ENCODE assay signal across 8 mouse cellular contexts in genomic region chr17:28294449-28295333, GRCm38 (mm10). TPM values are rescaled to one million over a fixed set of nuclear protein-coding genes. Genes with fewer than 3 reads are reported as not detected.
DNase-seq lines count a peak whose midpoint lies in the region; ATAC-seq and TF ChIP-seq lines count a peak whose summit lies in the region.

No protein-coding gene starts in this region.

- no peak overlapping the region for H3K4me2 ChIP-seq in heart, embryonic 11.5 days
- H3K4me2 ChIP-seq in lung, postnatal 0 days (replicated peaks; ENCODE audit: low read depth, low read length), result no peak overlapping the region
- no peak overlapping the region for H3K4me2 ChIP-seq in hindbrain, embryonic 15.5 days
- H3K4me2 ChIP-seq in neural tube, embryonic 14.5 days (ENCODE audit: low read depth, low read length), result no peak overlapping the region

- no peak overlapping the region for H3K27ac ChIP-seq in heart, embryonic 11.5 days (ENCODE audit: low read depth, low read length)
- H3K27ac ChIP-seq in lung, postnatal 0 days (ENCODE audit: low read length), result no peak overlapping the region
- H3K27ac ChIP-seq in hindbrain, embryonic 15.5 days (replicated peaks), result no peak overlapping the region; the same call in 1 of the 2 replicates
- H3K27ac ChIP-seq in neural tube, embryonic 14.5 days (ENCODE audit: low read depth, low read length), result peak overlapping the region; percentile 49

- H3K9me3 ChIP-seq in heart, embryonic 11.5 days (replicated peaks; ENCODE audit: control insufficient read depth, low read length), result no peaks in the 10 kb centered on the region
- no peaks in the 10 kb centered on the region for H3K9me3 ChIP-seq in lung, postnatal 0 days (ENCODE audit: low read length)
- no peaks in the 10 kb centered on the region for H3K9me3 ChIP-seq in hindbrain, embryonic 15.5 days
- no peaks in the 10 kb centered on the region for H3K9me3 ChIP-seq in neural tube, embryonic 14.5 days (ENCODE audit: control insufficient read depth, low read length)

- peak overlapping the region; percentile 16; the same call in 1 of the 2 replicates for H3K9ac ChIP-seq in heart, embryonic 11.5 days (ENCODE audit: low read depth, low read length)
- H3K9ac ChIP-seq in lung, postnatal 0 days (replicated peaks; ENCODE audit: low read depth), result no peak overlapping the region
- H3K9ac ChIP-seq in hindbrain, embryonic 15.5 days, result 0 out of 2 replicates have a peak overlapping the region, but pooled peaks have one; percentile 14
- H3K9ac ChIP-seq in neural tube, embryonic 14.5 days (replicated peaks; ENCODE audit: low read depth, low read length), result peak overlapping the region; percentile 25; the same call in 1 of the 2 replicates

- TF ChIP-seq CTCF in lung, postnatal 0 days (IDR thresholded peaks at IDR 0.05), result no peak

- TF ChIP-seq EP300 in lung, postnatal 0 days (IDR thresholded peaks at IDR 0.05), result no peak

- no peaks in the 10 kb centered on the region for H3K27me3 ChIP-seq in heart, embryonic 11.5 days (ENCODE audit: control insufficient read depth, insufficient read depth, low read length)
- H3K27me3 ChIP-seq in lung, postnatal 0 days (replicated peaks; ENCODE audit: insufficient read depth, low read length), result no peaks in the 10 kb centered on the region
- no peaks in the 10 kb centered on the region for H3K27me3 ChIP-seq in hindbrain, embryonic 15.5 days
- no peaks in the 10 kb centered on the region for H3K27me3 ChIP-seq in neural tube, embryonic 14.5 days (ENCODE audit: control insufficient read depth, insufficient read depth, low read length)

- ATAC-seq in heart, embryonic 11.5 days (replicated peaks; ENCODE audit: insufficient number of reproducible peaks, low FRiP score, low TSS enrichment), result no peak
- peak; percentile 27; the same call in 1 of the 2 replicates for ATAC-seq in lung, postnatal 0 days
- ATAC-seq in hindbrain, embryonic 15.5 days (ENCODE audit: low FRiP score, low read depth), result no peak
- peak; percentile 54; the same call in 1 of the 2 replicates for ATAC-seq in neural tube, embryonic 14.5 days (ENCODE audit: low read depth)
- ATAC-seq in megakaryocyte-erythroid progenitor cell, adult 5-6 weeks (replicated peaks; ENCODE audit: low FRiP score, low TSS enrichment, poor library complexity, severe bottlenecking), result no peak; the same call in 1 of the 2 replicates

- H3K4me3 ChIP-seq in heart, embryonic 11.5 days (ENCODE audit: low read depth, low read length), result no peak overlapping the region
- no peak overlapping the region for H3K4me3 ChIP-seq in lung, postnatal 0 days (ENCODE audit: low read depth, low read length)
- no peak overlapping the region for H3K4me3 ChIP-seq in hindbrain, embryonic 15.5 days
- H3K4me3 ChIP-seq in neural tube, embryonic 14.5 days (ENCODE audit: low read depth, low read length), result no peak overlapping the region

- intact Hi-C loops in heart, postnatal 25 days (cut with DNase I), result no loop called here

- peaks cover 4% of the 10 kb centered on the region; the same call in 1 of the 2 replicates for H3K4me1 ChIP-seq in heart, embryonic 11.5 days (ENCODE audit: control insufficient read depth, insufficient read depth, low read length)
- no peaks in the 10 kb centered on the region for H3K4me1 ChIP-seq in lung, postnatal 0 days (ENCODE audit: insufficient read depth, low read depth, low read length)
- H3K4me1 ChIP-seq in hindbrain, embryonic 15.5 days (replicated peaks), result peaks cover 8% of the 10 kb centered on the region; the same call in 1 of the 2 replicates
- 0 out of 2 replicates have a peak, but pooled peaks cover 6% of the 10 kb centered on the region for H3K4me1 ChIP-seq in neural tube, embryonic 14.5 days (ENCODE audit: control insufficient read depth, insufficient read depth, low read length)

- DNase-seq in heart, postnatal 25 days (ENCODE audit: low spot score), result no peak
- DNase-seq in lung, postnatal 0 days (ENCODE audit: low spot score), result peak; percentile 36
- no peak for DNase-seq in lung, postnatal 14 days
- DNase-seq in kidney, postnatal 14 days, result no peak

- 72% methylated on average over 17 of the region's 17 CpGs for WGBS in heart, embryonic 11.5 days (ENCODE audit: insufficient replicate concordance)
- WGBS in lung, postnatal 0 days, result 59% methylated on average over 17 of the region's 17 CpGs
- WGBS in hindbrain, embryonic 15.5 days, result 55% methylated on average over 17 of the region's 17 CpGs
- WGBS in neural tube, embryonic 14.5 days, result 57% methylated on average over 17 of the region's 17 CpGs

- no peaks in the 10 kb centered on the region for H3K36me3 ChIP-seq in heart, embryonic 11.5 days (ENCODE audit: control insufficient read depth, insufficient read depth, low read length)
- no peaks in the 10 kb centered on the region for H3K36me3 ChIP-seq in lung, postnatal 0 days (ENCODE audit: insufficient read depth, low read length)
- H3K36me3 ChIP-seq in hindbrain, embryonic 15.5 days, result no peaks in the 10 kb centered on the region
- H3K36me3 ChIP-seq in neural tube, embryonic 14.5 days (ENCODE audit: control insufficient read depth, insufficient read depth, low read length), result no peaks in the 10 kb centered on the region

RNA-seq across cellular contexts. Expression of gene Fance, which starts 18.6 kb away (rescaled TPM):
- 15.3 and 17.3 TPM in 2 replicates for polyA plus RNA-seq in heart, embryonic 11.5 days (2014; fragmentation: Nextera tagmentation; extraction: Ambion mirVana)
- total RNA-seq in heart, postnatal 25 days (2021), result 10 to 100 TPM; 10.5 to 11.1 TPM
- 21.8 and 24.3 TPM in 2 replicates for polyA plus RNA-seq in lung, postnatal 0 days (2015; fragmentation: Nextera tagmentation; extraction: Ambion mirVana)
- 25.5 and 26.2 TPM in 2 replicates for polyA plus RNA-seq in hindbrain, embryonic 15.5 days (2015; fragmentation: Nextera tagmentation; extraction: Ambion mirVana)
- polyA plus RNA-seq in neural tube, embryonic 14.5 days (2014; fragmentation: Nextera tagmentation; extraction: Ambion mirVana), result 22.7 and 23.5 TPM in 2 replicates
- 47.6 and 82.8 TPM in 2 replicates for total RNA-seq in megakaryocyte-erythroid progenitor cell, adult 5-6 weeks (2014; fragmentation: Nextera tagmentation)
- total RNA-seq in megakaryocyte-erythroid progenitor cell, adult 5-6 weeks (2017), result 21.0 and 56.9 TPM in 2 replicates

RNA-seq across cellular contexts. Expression of gene Rpl10a, which starts 33.6 kb away (rescaled TPM):
- 408 and 446 TPM in 2 replicates for polyA plus RNA-seq in heart, embryonic 11.5 days (2014; fragmentation: Nextera tagmentation; extraction: Ambion mirVana)
- total RNA-seq in heart, postnatal 25 days (2021), result 100 to 1,000 TPM; 359 to 375 TPM
- polyA plus RNA-seq in lung, postnatal 0 days (2015; fragmentation: Nextera tagmentation; extraction: Ambion mirVana), result 446 and 458 TPM in 2 replicates
- polyA plus RNA-seq in hindbrain, embryonic 15.5 days (2015; fragmentation: Nextera tagmentation; extraction: Ambion mirVana), result 318 and 325 TPM in 2 replicates
- polyA plus RNA-seq in neural tube, embryonic 14.5 days (2014; fragmentation: Nextera tagmentation; extraction: Ambion mirVana), result 367 and 407 TPM in 2 replicates
- 3,438 and 3,746 TPM in 2 replicates for total RNA-seq in megakaryocyte-erythroid progenitor cell, adult 5-6 weeks (2014; fragmentation: Nextera tagmentation)
- total RNA-seq in megakaryocyte-erythroid progenitor cell, adult 5-6 weeks (2017), result 861 and 1,170 TPM in 2 replicates

RNA-seq across cellular contexts. Expression of gene Tead3, which starts 55.9 kb away (rescaled TPM):
- 6.5 and 7.5 TPM in 2 replicates for polyA plus RNA-seq in heart, embryonic 11.5 days (2014; fragmentation: Nextera tagmentation; extraction: Ambion mirVana)
- 10 to 100 TPM; 12.2 to 14.4 TPM for total RNA-seq in heart, postnatal 25 days (2021)
- polyA plus RNA-seq in lung, postnatal 0 days (2015; fragmentation: Nextera tagmentation; extraction: Ambion mirVana), result 9.7 and 11.4 TPM in 2 replicates
- polyA plus RNA-seq in hindbrain, embryonic 15.5 days (2015; fragmentation: Nextera tagmentation; extraction: Ambion mirVana), result 1.8 and 2.7 TPM in 2 replicates
- 1.2 and 1.6 TPM in 2 replicates for polyA plus RNA-seq in neural tube, embryonic 14.5 days (2014; fragmentation: Nextera tagmentation; extraction: Ambion mirVana)
- 0.20 and 0.37 TPM in 2 replicates for total RNA-seq in megakaryocyte-erythroid progenitor cell, adult 5-6 weeks (2014; fragmentation: Nextera tagmentation)
- total RNA-seq in megakaryocyte-erythroid progenitor cell, adult 5-6 weeks (2017), result 0.30 TPM in 1 of 2 replicates, not detected in the other

Comparison
In these comparisons a context has a peak if more than half of its experiments do, and no peak if none do; other contexts are left out.
1. ATAC-seq: peak in lung, postnatal 0 days (single experiment) and neural tube, embryonic 14.5 days (single experiment); none in heart, embryonic 11.5 days (single experiment), hindbrain, embryonic 15.5 days (single experiment) and megakaryocyte-erythroid progenitor cell, adult 5-6 weeks (single experiment).